Mouse (Mus musculus) liver, embryonic 14.5 days (tissue): ENCODE measurements around the gene Lrrc61. TPM values are rescaled to one million over a fixed set of nuclear protein-coding genes. Genes with fewer than 3 reads are reported as not detected.

Experiments used
- ATAC-seq: fragments of 200-750 bp; cut with Nextera tagmentation; 2 replicates; pipeline ENCODE4 v1.8.0; 2017; ENCODE audit warnings: moderate number of reproducible peaks, mild to moderate bottlenecking, moderate library complexity; ENCODE audit not compliant: insufficient read depth
- DNase-seq, 3 experiments: peaks; one replicate each; pipeline ENCODE4 v3.0.0-alpha.2; 2012 to 2013; ENCODE audit warnings: low read depth in 3 of 3, low spot score in 3 of 3
- H3K27ac ChIP-seq: fragments of 300-500 bp; sonication (generic); 2 replicates; pipeline ENCODE4 v1.5.1; 2014; ENCODE audit warnings: moderate library complexity, mild to moderate bottlenecking, control low read depth, inconsistent platforms
- H3K27me3 ChIP-seq: fragments of 300-500 bp; sonication (generic); 2 replicates; pipeline ENCODE4 v1.6.1; 2014; ENCODE audit warnings: mild to moderate bottlenecking, low read length, moderate library complexity; ENCODE audit not compliant: control insufficient read depth, insufficient read depth
- H3K36me3 ChIP-seq: fragments of 300-500 bp; sonication (generic); replicated peaks from 2 replicates; pipeline ENCODE4 v1.6.1; 2014; ENCODE audit warnings: low read depth; ENCODE audit not compliant: control insufficient read depth, insufficient read depth
- H3K4me1 ChIP-seq, 2 experiments: fragments of 200-500 bp in 1 of 2; fragments of 300-500 bp in 1 of 2; sonication (generic) in 1 of 2; replicated peaks; 2 replicates each; pipeline ENCODE4 v1.6.1; 2012 to 2014; ENCODE audit warnings: antibody characterized with exemption in 1 of 2, inconsistent platforms in 1 of 2, low read length in 1 of 2; ENCODE audit not compliant: control insufficient read depth in 2 of 2, insufficient read depth in 2 of 2
- H3K4me2 ChIP-seq: fragments of 300-500 bp; sonication (generic); 2 replicates; pipeline ENCODE4 v1.6.1; 2014; ENCODE audit warnings: low read depth, mild to moderate bottlenecking, control low read depth, moderate library complexity
- H3K4me3 ChIP-seq, 2 experiments: fragments of 200-500 bp in 1 of 2; fragments of 300-500 bp in 1 of 2; sonication (generic) in 1 of 2; 2 replicates each; pipeline ENCODE4 v1.5.1; 2012 to 2014; ENCODE audit warnings: low read depth in 2 of 2, low read length in 2 of 2, mild to moderate bottlenecking in 2 of 2, control low read depth in 1 of 2, inconsistent platforms in 1 of 2, moderate library complexity in 1 of 2; ENCODE audit not compliant: insufficient read depth in 1 of 2
- H3K9ac ChIP-seq: fragments of 300-500 bp; sonication (generic); replicated peaks from 2 replicates; pipeline ENCODE4 v1.6.1; 2014; ENCODE audit warnings: mild to moderate bottlenecking, control low read depth, moderate library complexity
- H3K9me3 ChIP-seq: fragments of 300-500 bp; sonication (generic); 2 replicates; pipeline ENCODE4 v1.6.1; 2016; ENCODE audit warnings: low read length, mixed read lengths; ENCODE audit not compliant: control insufficient read depth
- CTCF ChIP-seq: IDR thresholded peaks from 2 replicates; pipeline ENCODE4 v1.5.1; 2016; ENCODE audit warnings: antibody characterized with exemption, low read depth, control low read depth
- EP300 ChIP-seq: IDR thresholded peaks from 2 replicates; pipeline ENCODE4 v1.6.1; 2016; ENCODE audit warnings: antibody characterized with exemption, low read depth
- WGBS: fragments of 180-500 bp; shearing (Covaris S2); extraction: QIAGEN DNeasy Blood & Tissue Kit; methylation state at CpG from one replicate; pipeline ENCODE4 v1.1.7; 2014; ENCODE audit not compliant: insufficient replicate concordance; 5-methylcytosine and 5-hydroxymethylcytosine counted together
- polyA plus RNA-seq, 2 experiments: library from polyadenylated mRNA; depleted of rRNA in 1 of 2; stranded (reverse) in 1 of 2; unstranded in 1 of 2; fragments of >200 nt; fragmentation: Nextera tagmentation in 1 of 2; extraction: Ambion mirVana in 1 of 2; gene quantifications; 2 replicates each; pipeline versions ENCODE4 v1.2.1 to v1.2.3; 2012 to 2014

Lrrc61 gene
- polyA plus RNA-seq, 2 experiments: 1.7 to 2.8 TPM

GRCm38 (mm10) chr6:48527901-48528300 is 26.7 kb upstream of the Lrrc61 start:
- Histone ChIP-seq H3K9me3 (no peaks in the 10 kb centered on the region), H3K36me3 (no peaks in the 10 kb centered on the region), H3K4me1 (0 out of 4 replicates have a peak, but pooled peaks cover 0 to 2% of the 10 kb centered on the region in 2 experiments), H3K27ac (no peak overlapping the region), H3K27me3 (no peaks in the 10 kb centered on the region), H3K4me2 (no peak overlapping the region), H3K9ac (no peak overlapping the region), H3K4me3 (no peak overlapping the region)
- 68% methylated on average over 9 of the region's 9 CpGs for WGBS
- no peak for DNase-seq
- TF ChIP-seq CTCF (no peak), EP300 (no peak)
- ATAC-seq: no peak

GRCm38 (mm10) chr6:48529261-48529660 is 25.3 kb upstream of the Lrrc61 start:
- 0 out of 4 replicates have a peak, but pooled peaks cover 0 to 2% of the 10 kb centered on the region in 2 experiments for H3K4me1 ChIP-seq
- no peaks in the 10 kb centered on the region for H3K36me3 ChIP-seq
- no peak overlapping the region for H3K4me3 ChIP-seq
- no peak overlapping the region for H3K4me2 ChIP-seq
- H3K27ac ChIP-seq: no peak overlapping the region
- ATAC-seq (no peak), DNase-seq (no peak)
- TF ChIP-seq CTCF (peak; percentile 35), EP300 (no peak)
- H3K9ac ChIP-seq: no peak overlapping the region
- WGBS: 41% methylated on average over 14 of the region's 14 CpGs
- H3K9me3 ChIP-seq: no peaks in the 10 kb centered on the region
- H3K27me3 ChIP-seq: no peaks in the 10 kb centered on the region

- Histone ChIP-seq H3K36me3 (no peaks in the 10 kb centered on the region), H3K4me2 (no peak overlapping the region), H3K4me1 (0 out of 4 replicates have a peak, but pooled peaks cover 0 to 2% of the 10 kb centered on the region in 2 experiments), H3K27ac (no peak overlapping the region), H3K9ac (no peak overlapping the region), H3K9me3 (no peaks in the 10 kb centered on the region), H3K4me3 (no peak overlapping the region), H3K27me3 (no peaks in the 10 kb centered on the region)
- 59% methylated on average over 16 of the region's 16 CpGs for WGBS
- ATAC-seq (no peak), DNase-seq (no peak)
- TF ChIP-seq EP300 (no peak), CTCF (no peak)
Observed at GRCm38 (mm10) chr6:48529871-48530440, 24.6 kb upstream of the Lrrc61 start.

DNA sequence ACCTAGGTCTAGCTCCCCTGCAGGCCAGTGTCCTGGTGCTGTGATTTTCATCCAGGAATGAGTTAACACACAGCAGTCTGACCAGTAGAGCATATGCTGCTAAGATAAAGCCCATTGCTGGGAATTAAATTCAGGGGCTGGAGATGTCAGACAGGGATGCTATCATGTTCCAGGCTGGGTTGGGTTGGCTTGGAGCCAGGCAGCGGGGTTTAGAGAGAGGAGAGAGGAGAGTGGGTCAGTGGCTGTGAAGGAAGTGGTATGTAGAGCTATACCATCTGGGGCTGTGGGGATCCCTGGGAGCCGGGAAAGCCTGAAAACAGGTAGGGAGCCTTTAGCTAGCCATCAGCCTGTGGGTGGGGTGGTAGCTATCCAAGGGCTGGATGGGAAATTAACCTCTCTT is 23.7 kb upstream of the Lrrc61 start:
- ATAC-seq: no peak
- DNase-seq: no peak
- Histone ChIP-seq H3K9ac (no peak overlapping the region), H3K27ac (no peak overlapping the region), H3K4me1 (0 out of 4 replicates have a peak, but pooled peaks cover 0 to 2% of the 10 kb centered on the region in 2 experiments), H3K27me3 (no peaks in the 10 kb centered on the region), H3K9me3 (no peaks in the 10 kb centered on the region), H3K4me2 (no peak overlapping the region), H3K4me3 (no peak overlapping the region), H3K36me3 (no peaks in the 10 kb centered on the region)
- 40% methylated on average over 2 of the region's 2 CpGs for WGBS
- TF ChIP-seq EP300: no peak
- TF ChIP-seq CTCF: no peak

DNA sequence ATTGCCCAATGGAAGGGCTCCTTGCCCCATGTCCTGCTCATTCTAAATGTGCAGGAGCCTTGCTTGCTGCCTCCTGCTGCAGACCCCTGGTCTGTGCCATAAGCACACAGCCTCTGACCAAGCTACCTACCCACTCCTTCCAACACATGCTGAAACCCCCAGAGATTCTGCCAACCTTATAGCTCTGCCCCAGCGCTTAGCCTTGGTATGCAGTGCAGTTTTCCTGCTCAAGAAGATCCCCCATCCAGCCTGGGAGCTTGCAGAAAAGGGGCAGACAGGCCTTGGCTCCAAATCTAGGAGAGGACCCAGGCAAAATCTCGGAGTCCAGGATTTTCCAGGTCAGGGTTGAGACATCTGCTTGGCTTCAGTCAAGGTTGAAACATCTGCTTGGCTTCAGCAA is 21.1 kb upstream of the Lrrc61 start:
- no peak overlapping the region for H3K27ac ChIP-seq
- no peaks in the 10 kb centered on the region for H3K36me3 ChIP-seq
- 0 out of 4 replicates have a peak, but pooled peaks cover 0 to 2% of the 10 kb centered on the region in 2 experiments for H3K4me1 ChIP-seq
- H3K27me3 ChIP-seq: no peaks in the 10 kb centered on the region
- no peak overlapping the region for H3K4me2 ChIP-seq
- H3K9ac ChIP-seq: no peak overlapping the region
- TF ChIP-seq EP300: no peak
- no peak for TF ChIP-seq CTCF
- DNase-seq (no peak), ATAC-seq (no peak)
- H3K9me3 ChIP-seq: no peaks in the 10 kb centered on the region
- no peak overlapping the region for H3K4me3 ChIP-seq
- 50% methylated on average over 2 of the region's 2 CpGs for WGBS
